Mouse (Mus musculus) CD4-positive, CD25-positive, alpha-beta regulatory T cell (primary cell): Measurements from ENCODE around the gene BB287469. TPM values are rescaled to one million over a fixed set of nuclear protein-coding genes. Genes with fewer than 3 reads are reported as not detected.

Experiments used
- polyA plus RNA-seq: library from polyadenylated mRNA; unstranded; fragments of 100-300 nt; shearing (Covaris generic); gene quantifications from one replicate; pipeline ENCODE4 v1.2.1, GENCODE M21; 2017

BB287469 gene
- polyA plus RNA-seq = not detected

GRCm38 (mm10) chr12:87816277-87816676 lies at the start of gene BB287469:
Gene BB287469 (plus strand): TSS chr12:87816577.

DNA sequence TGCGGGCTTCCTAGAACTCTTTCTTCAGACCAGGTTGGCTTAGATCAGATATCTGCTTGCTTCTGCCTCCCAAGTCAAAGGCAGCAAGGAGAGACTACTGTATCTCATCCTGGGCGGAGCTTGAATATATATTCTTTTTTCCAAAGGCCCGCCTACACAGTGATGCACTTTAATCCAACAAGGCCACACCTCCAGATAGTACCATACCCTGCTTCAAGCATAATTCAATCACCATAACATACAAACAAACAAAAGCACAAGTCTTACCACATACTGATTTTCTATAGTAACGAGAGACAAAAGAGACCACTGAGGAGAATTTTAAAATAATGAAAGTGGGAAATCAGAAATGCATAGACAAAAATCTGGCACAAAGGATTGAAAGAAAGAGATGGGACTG lies 40.7 kb upstream of the BB287469 start, which contains the start of gene Gm21319:
TSS of gene Gm21319 (minus strand) at position 101 of the 400 bp plus-strand sequence.

DNA sequence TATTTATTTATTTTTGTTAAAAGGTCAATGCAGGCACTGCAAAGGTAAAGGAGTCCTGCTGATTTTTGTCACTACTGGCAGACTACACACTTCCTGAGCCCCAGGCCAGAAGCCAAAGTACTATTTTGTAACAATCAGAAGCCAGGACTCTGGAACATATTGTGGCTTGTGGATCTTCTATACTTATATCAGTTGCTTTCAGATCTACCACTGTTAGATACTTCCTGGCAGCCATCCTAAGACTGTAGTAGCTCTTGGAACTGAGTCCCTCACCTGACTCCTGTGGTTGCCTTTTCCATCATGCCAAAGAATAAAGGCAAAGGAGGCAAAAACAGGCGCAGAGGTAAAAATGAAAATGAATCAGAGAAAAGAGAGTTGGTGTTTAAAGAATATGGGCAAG lies 21.2 kb upstream of the BB287469 start, which contains the start of gene Gm21936:
TSS of gene Gm21936 (plus strand) at position 301 of the 400 bp plus-strand sequence.

DNA sequence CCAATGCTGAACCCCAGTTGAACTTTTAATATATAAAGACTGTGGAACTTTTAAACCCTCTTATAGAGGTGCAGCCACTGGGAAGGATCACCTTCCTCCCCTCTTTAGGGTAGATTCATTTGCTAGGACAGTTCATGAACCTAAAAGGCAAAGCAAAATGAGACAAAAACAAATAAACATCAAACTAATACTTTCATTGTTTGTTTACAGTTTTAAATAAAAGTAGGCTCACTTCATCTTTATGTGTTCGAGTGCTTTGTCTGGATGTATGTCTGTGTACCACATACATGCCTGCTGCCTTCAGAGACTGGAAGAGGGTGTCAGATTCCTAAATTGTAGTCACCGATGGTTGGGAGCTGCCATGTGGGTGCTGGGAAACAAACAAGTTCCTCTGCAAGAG lies 25.9 kb downstream of the BB287469 start, which contains the start of gene Gm2001:
TSS of gene Gm2001 (minus strand) at position 101 of the 400 bp plus-strand sequence.

Other genes with a start within 250 kb of the BB287469 start
- gene Oog1, start 213.9 kb upstream of the BB287469 start, polyA plus RNA-seq = not detected
- gene Gm4027, start 197.7 kb upstream of the BB287469 start, polyA plus RNA-seq = not detected
- 0.56 TPM for gene Gm16381, start 172.0 kb upstream of the BB287469 start, polyA plus RNA-seq
- gene Gm21319, start 40.8 kb upstream of the BB287469 start, polyA plus RNA-seq = 0.10 TPM
- gene Gm21936, start 21.1 kb upstream of the BB287469 start, polyA plus RNA-seq = not detected
- gene Gm2001, start 25.8 kb downstream of the BB287469 start, polyA plus RNA-seq = 0.56 TPM
- gene Gm2016, start 57.5 kb downstream of the BB287469 start, polyA plus RNA-seq = not detected
- gene Gm2022, start 78.8 kb downstream of the BB287469 start, polyA plus RNA-seq = not detected
- gene Gm2035, start 103.3 kb downstream of the BB287469 start, polyA plus RNA-seq = not detected
- gene Gm2042, start 137.5 kb downstream of the BB287469 start, polyA plus RNA-seq = not detected
- not detected for gene Gm2075, start 195.3 kb downstream of the BB287469 start, polyA plus RNA-seq
- gene Gm6803, start 202.2 kb downstream of the BB287469 start, polyA plus RNA-seq = not detected
- gene Gm2056, start 210.4 kb downstream of the BB287469 start, polyA plus RNA-seq = not detected